20 mouse cellular contexts compared by ENCODE assay signal in the genomic region with DNA sequence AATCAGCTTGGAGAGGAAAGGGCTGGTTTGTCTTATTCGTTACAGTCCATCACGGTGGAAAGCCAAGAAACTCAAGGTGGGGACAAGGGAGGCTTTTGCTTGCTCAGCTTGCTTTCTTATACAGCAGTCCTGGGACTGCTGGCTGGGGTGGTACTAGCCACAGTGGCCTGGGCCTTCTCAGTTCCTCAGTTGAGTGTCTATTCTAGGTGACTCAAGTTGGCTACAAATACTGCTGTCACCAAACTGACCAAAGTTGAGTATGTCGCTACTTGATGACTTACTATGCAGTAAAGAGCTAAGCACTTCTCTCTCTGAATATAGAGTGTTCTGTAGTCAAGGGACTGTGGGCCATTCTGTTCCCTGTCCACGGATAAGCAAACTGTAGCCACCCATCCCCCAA.
DNase-seq lines count a peak whose midpoint lies in the region; ATAC-seq and TF ChIP-seq lines count a peak whose summit lies in the region.
"Had no signal": no experiment of that assay in that cellular context is flagged by ENCODE, and none has a peak within 500 bp of the region (broad histone marks: within the 10 kb centered on the region; RNA-seq: fewer than 3 reads in every experiment).

No protein-coding gene starts in this region.

- 0 out of 2 replicates have a peak, but pooled peaks have one; percentile 11 for ATAC-seq in lung, embryonic 16.5 days (ENCODE audit: low read depth)
- no peak for ATAC-seq in midbrain, postnatal 0 days (ENCODE audit: low FRiP score)
- ATAC-seq: activated CD4-positive, CD25-positive, alpha-beta regulatory T cell, adult 4 months; forebrain, postnatal 0 days; Patski had no signal

- no peaks in the 10 kb centered on the region for H3K27me3 ChIP-seq in lung, embryonic 16.5 days (ENCODE audit: control insufficient read depth, insufficient read depth, low read depth, low read length)
- H3K27me3 ChIP-seq in midbrain, embryonic 10.5 days (ENCODE audit: low read depth, poor library complexity, severe bottlenecking): no peaks in the 10 kb centered on the region
- H3K27me3 ChIP-seq in midbrain, postnatal 0 days (ENCODE audit: insufficient read depth, low read length): no peaks in the 10 kb centered on the region
- H3K27me3 ChIP-seq: embryonic facial prominence, embryonic 12.5 days; forebrain, embryonic 12.5 days; Patski had no signal

- no peaks in the 10 kb centered on the region; the same call in 1 of the 2 replicates for H3K4me1 ChIP-seq in lung, embryonic 16.5 days (replicated peaks; ENCODE audit: control insufficient read depth, insufficient read depth, low read length)
- H3K4me1 ChIP-seq in midbrain, embryonic 10.5 days: peaks cover 48% of the 10 kb centered on the region
- no peaks in the 10 kb centered on the region for H3K4me1 ChIP-seq in midbrain, postnatal 0 days (ENCODE audit: insufficient read depth, low read length)

- no peak overlapping the region for H3K4me2 ChIP-seq in lung, embryonic 16.5 days (ENCODE audit: low read depth, low read length)
- H3K4me2 ChIP-seq in midbrain, postnatal 0 days (ENCODE audit: low read depth, low read length, poor library complexity, severe bottlenecking): no peak overlapping the region
- H3K4me2 ChIP-seq: embryonic facial prominence, embryonic 12.5 days; forebrain, embryonic 12.5 days had no signal

- H3K9ac ChIP-seq in lung, embryonic 16.5 days (ENCODE audit: low read length): no peak overlapping the region
- no peak overlapping the region for H3K9ac ChIP-seq in midbrain, postnatal 0 days (replicated peaks; ENCODE audit: low read length, poor library complexity, severe bottlenecking)
- H3K9ac ChIP-seq: embryonic facial prominence, embryonic 12.5 days; forebrain, embryonic 12.5 days; forebrain, postnatal 0 days had no signal

- no peak for TF ChIP-seq CTCF in midbrain, postnatal 0 days (IDR thresholded peaks at IDR 0.05)

- no peak overlapping the region for H3K4me3 ChIP-seq in lung, embryonic 16.5 days (ENCODE audit: low read length)
- no peak overlapping the region for H3K4me3 ChIP-seq in midbrain, embryonic 10.5 days
- H3K4me3 ChIP-seq in midbrain, postnatal 0 days (ENCODE audit: low read depth, low read length): no peak overlapping the region
- H3K4me3 ChIP-seq: embryonic facial prominence, embryonic 10.5 days; embryonic facial prominence, embryonic 12.5 days; forebrain, embryonic 12.5 days had no signal

- H3K9me3 ChIP-seq in lung, embryonic 16.5 days (ENCODE audit: control insufficient read depth, low read length): no peaks in the 10 kb centered on the region
- no peaks in the 10 kb centered on the region for H3K9me3 ChIP-seq in midbrain, embryonic 10.5 days (replicated peaks)
- no peaks in the 10 kb centered on the region for H3K9me3 ChIP-seq in midbrain, postnatal 0 days (ENCODE audit: low read length)
- H3K9me3 ChIP-seq: embryonic facial prominence, embryonic 10.5 days; embryonic facial prominence, embryonic 12.5 days; forebrain, embryonic 12.5 days had no signal

- WGBS in lung, embryonic 16.5 days: 67% methylated on average over 4 of the region's 4 CpGs
- 92% methylated on average over 4 of the region's 4 CpGs for WGBS in midbrain, embryonic 10.5 days
- 83% methylated on average over 4 of the region's 4 CpGs for WGBS in midbrain, postnatal 0 days

- no peak for DNase-seq in lung, adult 18-20 months
- no peak for DNase-seq in midbrain, embryonic 10.5 days (ENCODE audit: low spot score)
- no peak for DNase-seq in midbrain, postnatal 0 days (ENCODE audit: low spot score)
- peak; percentile 61 for DNase-seq in naive thymus-derived CD4-positive, alpha-beta T cell, adult 2 months (ENCODE audit: low read depth)
- DNase-seq in cerebellum, postnatal 10 days: no peak
- DNase-seq: adrenal gland, postnatal 10 days; adrenal gland, postnatal 25 days; cerebellum, adult 11 months; cerebellum, adult 18-20 months; cerebellum, adult 8-10 months; cerebellum, adult 9-11 months; cerebellum, postnatal 25 days; forebrain, postnatal 0 days had no signal

- no peaks in the 10 kb centered on the region for H3K36me3 ChIP-seq in lung, embryonic 16.5 days (ENCODE audit: control insufficient read depth, insufficient read depth, low read length)
- 0 out of 2 replicates have a peak, but pooled peaks cover 9% of the 10 kb centered on the region for H3K36me3 ChIP-seq in midbrain, embryonic 10.5 days
- H3K36me3 ChIP-seq in midbrain, postnatal 0 days (ENCODE audit: insufficient read depth, low read length): no peaks in the 10 kb centered on the region
- H3K36me3 ChIP-seq: embryonic facial prominence, embryonic 10.5 days; embryonic facial prominence, embryonic 12.5 days; forebrain, embryonic 12.5 days; G1E had no signal

- H3K27ac ChIP-seq in lung, embryonic 16.5 days (ENCODE audit: low read length): no peak overlapping the region
- 0 out of 2 replicates have a peak overlapping the region, but pooled peaks have one; percentile 33 for H3K27ac ChIP-seq in midbrain, embryonic 10.5 days (replicated peaks)
- no peak overlapping the region for H3K27ac ChIP-seq in midbrain, postnatal 0 days (ENCODE audit: low read depth, low read length)
- H3K27ac ChIP-seq: embryonic facial prominence, embryonic 10.5 days; embryonic facial prominence, embryonic 12.5 days; forebrain, embryonic 12.5 days had no signal
